Mouse (Mus musculus): ENCODE measurements around the gene Thpo.

The Thpo gene

DNA sequence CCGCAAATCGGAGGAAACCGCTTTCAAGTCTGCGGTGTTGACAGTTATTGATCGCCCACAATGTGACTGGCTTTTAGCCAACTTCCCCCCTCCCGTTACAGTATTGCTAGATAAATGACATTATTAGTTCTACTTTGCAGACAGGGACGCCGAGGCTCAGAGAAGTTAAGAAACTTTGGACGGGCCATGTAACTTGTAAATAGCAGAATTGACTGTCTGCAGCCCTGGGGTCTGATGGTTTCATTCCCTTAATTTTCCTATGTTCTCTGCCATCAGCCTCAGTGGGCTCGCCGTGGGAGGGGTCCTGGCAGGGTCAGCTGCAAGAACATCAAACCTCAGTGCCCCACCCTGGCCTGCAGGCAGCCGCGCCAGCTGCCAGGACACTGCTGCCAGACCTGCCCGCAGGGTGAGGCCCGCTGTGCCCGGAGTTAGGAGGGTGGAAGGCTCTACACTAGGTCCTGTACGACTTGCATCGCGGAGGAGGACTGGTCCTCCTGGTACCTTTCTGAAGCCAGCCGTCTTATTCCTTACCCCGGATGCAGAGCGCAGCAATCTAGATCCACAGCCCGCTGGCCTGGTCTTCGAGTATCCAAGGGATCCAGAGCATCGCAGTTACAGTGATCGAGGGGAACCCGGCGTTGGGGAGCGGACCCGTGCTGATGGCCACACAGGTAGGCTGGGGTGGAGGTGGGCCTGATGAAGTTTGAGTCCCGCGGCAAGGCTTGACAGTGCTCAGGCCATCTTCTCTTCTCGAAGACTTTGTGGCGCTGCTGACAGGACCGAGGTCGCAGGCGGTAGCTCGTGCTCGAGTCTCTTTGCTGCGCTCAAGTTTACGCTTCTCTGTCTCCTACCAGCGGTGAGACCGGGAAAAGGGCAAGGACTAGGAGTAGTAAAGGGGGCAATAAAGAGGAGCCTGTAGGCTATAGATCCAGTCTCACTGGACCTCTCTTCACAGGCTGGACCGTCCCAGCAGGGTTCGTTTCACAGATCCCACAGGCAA lies at the start of gene Thpo:
Gene Thpo, minus strand, starts transcription at position 781 of the 1,000 bp plus-strand sequence.
- DNase-seq (ENCODE audit: low spot score in 2 of 2): no peak

- peak in 1 of 2 experiments; percentile 13 for DNase-seq (ENCODE audit: low spot score in 2 of 2)
Measured at GRCm38 (mm10) chr16:20783891-20784290, 49.6 kb upstream of the Thpo start.

- DNase-seq (ENCODE audit: low spot score in 2 of 2): no peak
Measured at GRCm38 (mm10) chr16:20781101-20781630, 46.9 kb upstream of the Thpo start.

DNA sequence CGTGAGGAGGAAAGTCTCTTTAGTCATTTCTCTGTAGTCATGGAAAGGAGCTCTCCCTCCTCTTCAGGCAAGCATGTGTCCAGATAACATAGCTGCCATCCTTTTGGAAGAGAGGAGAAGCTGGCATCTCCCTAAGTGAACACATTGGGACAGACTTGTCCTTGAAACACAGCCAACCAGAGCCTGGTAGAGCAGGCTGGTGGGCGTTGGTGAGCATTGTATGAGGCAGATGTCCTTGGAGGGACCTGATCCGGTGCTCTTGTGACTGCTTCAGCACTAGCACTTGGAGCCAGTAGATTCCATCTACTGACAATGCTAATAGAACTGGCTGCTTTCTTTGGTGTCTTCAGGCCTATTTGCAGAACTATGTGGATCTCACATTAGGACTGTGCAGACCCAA lies 45.5 kb upstream of the Thpo start:
- DNase-seq (ENCODE audit: low spot score in 2 of 2): no peak

GRCm38 (mm10) chr16:20775021-20775420 lies 40.7 kb upstream of the Thpo start:
- DNase-seq (ENCODE audit: low spot score in 2 of 2): no peak

DNA sequence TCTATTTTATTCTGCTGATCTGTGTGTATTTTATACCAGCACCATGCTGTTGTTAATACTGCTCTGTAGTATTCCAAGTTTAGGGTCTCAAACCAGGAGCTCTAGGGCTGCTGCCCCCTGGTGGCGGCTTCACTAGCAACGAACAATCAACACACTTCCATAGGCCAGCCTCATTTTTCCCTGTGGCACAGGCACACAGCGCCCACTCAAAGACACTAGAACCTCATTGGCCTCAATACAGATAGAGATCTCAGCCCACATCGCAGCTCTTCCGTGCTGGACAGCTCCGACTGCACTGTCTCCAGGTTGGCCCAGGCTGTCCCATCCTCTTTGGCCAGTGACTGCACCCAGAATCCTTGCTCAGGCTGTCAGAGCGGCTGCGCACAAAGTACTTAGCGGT lies 30.9 kb upstream of the Thpo start:
- no peak for DNase-seq (ENCODE audit: low spot score in 2 of 2)

DNA sequence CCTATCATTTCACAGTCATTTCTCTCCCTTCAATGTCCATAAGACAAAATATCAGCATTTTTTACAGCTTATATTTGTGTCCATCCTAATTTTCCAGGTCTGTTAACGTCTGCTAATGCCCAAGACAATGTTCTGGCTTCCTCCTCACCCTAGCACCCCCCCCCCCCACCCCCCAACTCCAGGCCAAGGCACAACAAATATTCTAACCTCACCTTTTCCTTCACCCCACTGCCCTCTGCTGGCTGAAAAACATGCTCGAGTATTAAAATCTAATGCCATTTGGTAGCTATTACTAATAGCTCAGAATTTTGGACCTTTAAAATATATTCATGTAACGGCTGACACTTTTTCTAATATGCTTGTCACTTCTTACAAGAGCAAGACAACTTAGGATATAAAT lies 27.4 kb upstream of the Thpo start:
- DNase-seq (ENCODE audit: low spot score in 2 of 2): no peak

- no peak for DNase-seq (ENCODE audit: low spot score in 2 of 2)
Measured at GRCm38 (mm10) chr16:20757385-20757784, 23.1 kb upstream of the Thpo start.

DNA sequence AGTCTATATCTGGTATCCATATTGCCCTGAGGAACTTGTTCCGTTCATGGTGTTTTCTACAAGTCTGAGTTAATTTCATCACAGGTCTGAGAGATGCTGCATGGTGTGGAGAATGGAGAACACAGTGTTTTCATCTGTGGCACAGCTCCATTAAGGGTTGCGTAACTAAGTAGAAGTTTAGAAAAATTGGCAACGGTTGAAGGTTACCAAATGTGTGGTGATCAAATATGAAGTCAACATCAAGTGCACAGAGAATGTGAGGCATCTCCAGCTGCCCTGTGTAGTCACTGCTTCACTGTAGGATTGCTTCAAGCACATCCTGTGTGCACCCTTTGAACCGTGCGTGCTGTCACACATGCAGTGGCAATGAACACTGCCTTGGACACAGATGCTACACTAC lies 21.7 kb upstream of the Thpo start:
- no peak for DNase-seq (ENCODE audit: low spot score in 2 of 2)

DNA sequence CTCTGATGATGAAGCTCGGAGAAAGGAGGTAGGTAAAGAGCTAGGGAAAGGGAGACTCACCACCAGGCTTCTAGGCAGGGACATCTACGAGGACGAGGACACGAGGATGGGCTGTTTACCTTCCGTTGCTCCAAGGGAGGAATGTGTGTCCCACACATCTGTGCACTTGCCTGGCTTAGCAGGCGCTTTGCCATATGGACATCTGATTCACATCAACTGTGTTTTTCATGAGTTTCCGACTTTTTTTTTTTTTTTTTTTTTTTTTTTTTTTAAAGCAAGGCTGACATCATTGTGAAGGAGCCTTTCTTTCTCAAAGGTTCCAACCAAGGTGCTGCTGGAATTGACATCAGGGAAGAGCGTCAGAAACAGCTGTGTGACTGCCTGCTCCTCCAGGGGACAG lies 16.2 kb upstream of the Thpo start:
- no peak for DNase-seq (ENCODE audit: low spot score in 2 of 2)

GRCm38 (mm10) chr16:20746641-20747040 lies 12.3 kb upstream of the Thpo start:
- peak; percentile 72 to 73 for DNase-seq (ENCODE audit: low spot score in 2 of 2)

DNA sequence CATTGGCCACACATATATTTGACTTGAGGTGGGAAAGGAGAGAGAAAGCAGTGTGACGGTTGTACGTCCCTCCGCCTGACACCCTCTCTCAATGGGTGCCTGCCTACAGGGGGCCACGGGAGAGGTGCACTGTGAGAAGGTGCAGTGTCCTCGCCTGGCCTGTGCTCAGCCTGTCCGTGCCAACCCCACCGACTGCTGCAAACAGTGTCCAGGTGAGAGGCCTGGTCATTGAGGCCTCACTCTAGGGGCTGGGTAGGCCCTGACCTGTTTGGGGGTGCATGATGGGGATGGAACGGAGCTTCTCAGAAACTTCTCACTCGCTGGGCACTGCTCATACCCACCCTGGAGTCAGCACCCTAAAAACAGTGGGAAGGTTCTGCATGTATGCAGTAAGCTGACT lies 5.5 kb upstream of the Thpo start:
- DNase-seq (ENCODE audit: low spot score in 2 of 2): no peak

DNA sequence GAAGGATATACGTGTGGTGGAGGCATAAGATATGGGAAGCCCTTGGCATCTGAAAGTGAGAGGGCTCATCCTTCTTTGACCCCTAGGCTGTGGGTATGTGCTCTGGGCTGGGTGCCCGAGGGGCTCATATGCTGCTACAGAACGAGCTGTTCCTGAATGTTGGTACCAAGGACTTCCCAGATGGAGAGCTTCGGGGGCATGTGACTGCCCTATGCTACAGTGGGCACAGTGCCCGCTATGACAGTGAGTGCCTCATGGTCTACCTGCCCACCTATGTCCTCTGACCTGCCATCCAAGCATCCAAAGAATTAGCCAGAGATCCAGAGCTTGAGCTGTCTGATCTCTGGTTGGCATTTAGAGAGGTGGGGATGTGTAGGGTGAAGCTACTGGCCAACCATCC lies 2.5 kb upstream of the Thpo start:
- DNase-seq (ENCODE audit: low spot score in 2 of 2): no peak

DNA sequence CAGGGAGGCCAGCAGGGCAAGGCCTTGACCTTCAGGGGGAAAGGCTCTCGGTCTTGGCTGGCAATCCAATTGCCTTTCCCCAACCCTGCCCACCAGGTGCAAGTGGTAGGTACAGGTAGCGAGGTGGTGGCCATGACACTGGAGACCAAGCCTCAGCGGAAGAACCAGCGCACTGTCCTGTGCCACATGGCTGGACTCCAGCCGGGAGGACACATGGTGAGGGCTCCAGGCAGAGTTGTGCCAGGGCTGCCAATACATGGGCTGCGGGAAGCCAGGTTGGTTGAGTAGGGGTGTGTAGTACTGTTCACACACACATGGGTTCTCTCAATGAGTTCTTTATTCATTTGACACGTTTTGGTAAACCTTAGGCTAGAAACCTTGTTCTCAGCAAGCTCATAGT lies 1.9 kb upstream of the Thpo start:
- DNase-seq (ENCODE audit: low spot score in 2 of 2): no peak

GRCm38 (mm10) chr16:20735651-20736050 lies 1.3 kb upstream of the Thpo start:
- DNase-seq (ENCODE audit: low spot score in 2 of 2): no peak

DNA sequence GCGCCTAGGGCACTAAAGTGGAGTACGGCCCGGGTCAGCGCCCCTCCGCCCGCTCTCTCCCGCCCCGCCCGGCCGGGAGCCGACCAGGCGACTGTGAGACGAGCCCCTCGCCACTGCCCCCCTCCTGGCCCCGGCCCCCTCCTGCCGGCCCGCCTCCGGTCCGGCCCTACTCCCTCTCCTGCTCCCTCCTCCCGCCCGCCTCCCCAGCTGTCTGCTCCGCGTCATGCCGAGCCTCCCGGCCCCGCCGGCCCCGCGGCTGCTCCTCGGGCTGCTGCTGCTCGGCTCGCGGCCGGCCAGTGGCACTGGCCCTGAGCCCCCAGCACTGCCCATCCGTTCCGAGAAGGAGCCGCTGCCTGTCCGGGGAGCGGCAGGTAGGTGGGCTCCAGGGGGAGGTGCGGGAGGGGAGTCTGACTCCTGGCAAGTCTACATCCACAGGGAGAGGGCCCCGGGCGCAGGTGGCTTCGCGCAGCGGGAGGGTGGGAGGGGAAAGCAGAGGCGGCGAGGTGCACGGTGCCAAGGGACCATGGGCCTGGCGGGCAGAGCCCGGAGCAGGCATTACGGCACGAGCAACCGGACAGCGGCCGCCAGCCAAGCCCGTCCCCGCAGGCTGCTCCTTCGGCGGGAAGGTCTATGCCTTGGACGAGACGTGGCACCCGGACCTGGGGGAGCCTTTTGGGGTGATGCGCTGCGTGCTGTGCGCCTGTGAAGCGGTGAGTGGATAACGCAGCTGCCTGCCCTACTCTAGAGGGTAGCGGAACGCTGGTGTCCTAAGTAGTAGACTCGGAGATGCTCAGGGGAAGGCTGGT lies 1.2 kb downstream of the Thpo start, which contains the start of gene Chrd:
Gene Chrd, plus strand, starts transcription at position 203 of the 806 bp plus-strand sequence.
- DNase-seq (ENCODE audit: low spot score in 2 of 2): peak; percentile 74 to 81

DNA sequence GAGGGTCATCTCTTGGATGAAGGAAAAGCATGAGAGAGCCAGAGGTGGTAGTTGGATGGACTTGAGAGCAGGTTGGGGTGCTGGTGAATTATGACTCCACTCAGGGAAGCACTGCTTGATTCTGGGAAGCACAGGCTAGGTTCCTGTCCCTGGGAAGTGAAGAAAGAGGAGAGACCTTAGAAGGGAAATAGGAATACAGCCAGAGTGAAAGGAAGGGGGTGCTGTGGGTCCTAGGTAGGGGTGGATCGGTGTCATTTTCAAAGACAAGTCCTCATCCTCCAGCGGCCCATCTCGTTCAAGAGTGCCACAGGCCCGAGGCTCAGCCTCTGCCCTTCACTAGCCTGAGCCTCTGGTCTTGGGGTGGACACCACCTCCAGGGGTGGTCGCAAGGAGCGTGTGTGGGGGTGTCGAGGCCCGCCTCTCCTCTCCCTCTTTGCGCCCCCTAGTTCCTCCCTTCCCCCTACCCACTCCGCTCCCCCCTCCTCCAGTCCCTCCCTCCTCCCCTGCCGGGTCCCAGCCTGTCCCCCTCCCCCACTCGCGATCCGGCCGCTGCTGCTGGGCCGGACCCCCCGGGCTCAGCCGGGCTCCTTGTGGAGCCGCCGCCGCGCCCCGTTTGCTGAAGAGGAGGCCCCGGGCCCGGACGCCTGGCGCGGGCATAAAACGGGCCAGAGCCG lies 1.9 kb downstream of the Thpo start:
- DNase-seq (ENCODE audit: low spot score in 2 of 2): no peak

DNA sequence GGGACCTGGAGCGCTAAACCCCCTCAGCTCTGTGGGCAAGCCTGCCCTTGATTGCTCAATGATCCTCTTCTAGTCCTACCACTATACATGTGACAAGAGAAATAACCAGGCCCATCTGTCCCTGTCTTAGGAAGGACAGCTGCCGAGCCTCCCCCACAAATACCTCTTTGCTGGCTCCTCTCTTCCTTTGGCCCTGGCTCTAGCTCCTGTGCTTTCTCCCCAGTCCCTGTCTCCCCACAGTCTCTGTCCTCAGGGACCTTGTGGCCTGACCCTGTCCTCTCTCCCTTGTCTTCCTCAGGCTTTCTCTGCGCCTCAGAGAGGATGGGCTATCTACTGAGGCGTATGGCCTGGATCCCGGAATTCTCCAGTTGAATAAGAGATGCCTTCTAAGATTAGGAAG lies 2.6 kb downstream of the Thpo start:
- DNase-seq (ENCODE audit: low spot score in 2 of 2): no peak

DNA sequence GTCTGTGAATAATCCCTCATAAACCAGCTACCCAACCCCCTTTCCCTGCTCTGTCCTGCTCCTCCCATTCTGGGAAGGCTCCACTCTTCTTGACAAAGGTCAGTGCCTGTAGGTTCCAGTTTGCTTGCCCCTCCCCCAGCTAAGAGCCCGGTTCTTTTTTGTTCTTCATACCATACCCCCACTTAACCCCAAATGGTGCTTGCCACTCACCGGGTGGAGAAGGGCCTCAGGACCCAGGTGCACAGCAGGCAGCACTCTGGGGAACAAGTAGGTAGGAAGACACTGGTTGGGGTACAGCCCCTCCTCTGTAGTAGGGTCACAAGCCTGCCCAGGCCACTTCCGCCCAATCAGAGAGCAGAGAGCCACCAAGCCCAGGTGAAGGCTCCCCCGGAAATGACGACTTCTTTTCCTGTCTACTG lies 4.0 kb downstream of the Thpo start:
- DNase-seq (ENCODE audit: low spot score in 2 of 2): no peak

DNA sequence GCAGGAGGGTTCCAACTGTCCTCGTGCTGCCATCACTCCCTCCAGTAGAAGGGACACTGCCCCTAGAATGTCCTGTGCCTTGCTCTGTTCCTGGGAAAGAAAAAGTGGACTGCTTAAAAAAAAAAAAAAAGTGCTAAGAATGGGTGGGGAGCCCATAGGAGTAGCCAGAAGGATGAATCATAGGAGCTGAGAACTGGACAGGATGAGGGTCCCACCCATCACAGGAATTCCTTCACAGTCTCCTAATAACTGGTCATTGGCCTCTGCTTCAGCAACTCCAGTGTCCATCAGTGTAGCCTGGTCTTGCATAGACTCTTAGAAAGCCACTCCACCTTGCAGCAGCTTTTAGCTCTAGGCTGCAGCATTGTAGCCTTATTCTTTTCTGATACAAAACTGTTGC lies 7.9 kb downstream of the Thpo start:
- no peak for DNase-seq (ENCODE audit: low spot score in 2 of 2)

DNA sequence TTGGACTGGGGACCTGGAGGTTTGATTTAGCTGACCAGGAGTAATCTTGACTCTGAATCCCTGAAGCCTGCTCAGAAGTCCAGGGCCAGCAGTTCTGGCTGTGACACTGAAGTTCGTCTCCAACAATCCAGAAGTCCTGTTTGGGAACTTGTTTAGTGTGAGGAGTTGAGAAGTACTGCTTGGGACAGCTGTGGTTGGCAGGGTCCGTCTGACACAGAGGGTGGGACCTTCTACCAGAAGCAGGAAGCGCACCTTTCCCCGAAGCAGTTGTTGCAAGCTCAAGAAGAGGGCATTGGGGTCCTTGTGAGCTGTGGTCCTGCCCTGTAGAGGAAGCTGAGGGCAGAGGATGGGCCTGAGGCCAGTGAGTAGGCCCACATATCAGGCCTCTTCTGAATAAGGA lies 8.6 kb downstream of the Thpo start:
- no peak for DNase-seq (ENCODE audit: low spot score in 2 of 2)

GRCm38 (mm10) chr16:20725321-20725720 lies 9.0 kb downstream of the Thpo start:
- no peak for DNase-seq (ENCODE audit: low spot score in 2 of 2)
